Mouse (Mus musculus): Measurements from ENCODE around the gene Cdh6. TPM values are rescaled to one million over a fixed set of nuclear protein-coding genes. Genes with fewer than 3 reads are reported as not detected.

Cdh6 gene
- 0.28 TPM for polyA plus RNA-seq (2015; fragmentation: Illumina TruSeq; extraction: RNeasy Lipid Tissue Mini Kit (QIAGEN cat#74804); ENCODE audit: insufficient read depth, low read depth, low replicate concordance)

DNA sequence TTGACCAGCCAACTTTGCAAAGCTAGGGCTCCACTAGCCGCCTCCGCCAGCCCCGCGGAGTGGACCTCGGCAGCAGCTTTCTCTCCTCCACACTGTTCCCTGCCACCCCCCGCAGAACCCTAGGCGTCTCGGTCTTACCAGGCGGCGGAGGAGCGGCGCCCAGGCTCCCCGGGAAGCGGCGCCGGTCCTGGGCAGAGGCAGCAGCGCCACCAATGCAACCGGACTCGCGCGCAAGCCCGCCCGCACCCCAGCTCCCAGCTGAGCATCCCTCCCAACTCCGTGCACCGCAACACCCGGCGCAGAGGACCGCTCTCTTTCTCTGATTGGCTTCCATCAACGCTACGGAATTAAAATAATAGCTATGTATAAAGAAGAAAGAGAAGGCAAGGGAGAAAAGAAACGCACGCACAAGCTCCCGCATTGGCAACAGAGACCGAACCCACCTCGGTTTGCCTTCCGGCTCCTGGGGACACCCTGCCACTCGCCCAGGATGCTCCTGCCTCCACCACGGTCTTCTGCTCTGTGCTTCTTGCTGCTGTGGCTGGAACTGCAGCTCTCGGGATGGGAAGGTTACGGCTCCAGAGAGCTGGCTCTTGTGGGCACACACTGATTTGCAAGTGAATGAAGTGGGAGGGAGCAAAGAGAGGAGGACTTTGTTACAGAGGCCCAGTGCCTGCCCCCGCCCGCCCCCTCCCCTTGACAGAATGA, at the start of gene Cdh6:
Gene Cdh6 (minus strand): TSS at position 605 of the 708 bp plus-strand sequence.

